Mouse (Mus musculus): ENCODE data around the gene Mrpl53.

GRCm38 (mm10) chr6:83153038-83153437 is 44.2 kb downstream of the Mrpl53 start:
- TF ChIP-seq CTCF (conservative IDR thresholded peaks at IDR 0.05; ENCODE audit: low read length) (no peak), NANOG (IDR thresholded peaks at IDR 0.05; ENCODE audit: borderline replicate concordance, low read length) (no peak), POU5F1 (IDR thresholded peaks at IDR 0.05; ENCODE audit: borderline replicate concordance, low read length) (no peak)
